Mouse (Mus musculus): ENCODE data around the gene Nos1.

Nos1 gene

GRCm38 (mm10) chr5:117898055-117898806 lies 117.4 kb downstream of the Nos1 start:
- DNase-seq (ENCODE audit: low read depth, low spot score): no peak

- peak; percentile 36 for DNase-seq (ENCODE audit: low read depth, low spot score)
Observed at GRCm38 (mm10) chr5:117899361-117899760, 118.5 kb downstream of the Nos1 start.

- peak; percentile 87 for DNase-seq (ENCODE audit: low read depth, low spot score)
Observed at GRCm38 (mm10) chr5:117900921-117901705, 120.3 kb downstream of the Nos1 start.

GRCm38 (mm10) chr5:117903534-117903933 lies 122.7 kb downstream of the Nos1 start:
- no peak for DNase-seq (ENCODE audit: low read depth, low spot score)

- no peak for DNase-seq (ENCODE audit: low read depth, low spot score)
Observed at GRCm38 (mm10) chr5:117905728-117906127, 124.9 kb downstream of the Nos1 start.

GRCm38 (mm10) chr5:117909524-117909923 lies 128.7 kb downstream of the Nos1 start:
- DNase-seq (ENCODE audit: low read depth, low spot score): no peak

- DNase-seq (ENCODE audit: low read depth, low spot score): peak; percentile 83
Observed at GRCm38 (mm10) chr5:117916349-117916748, 135.5 kb downstream of the Nos1 start.

- no peak for DNase-seq (ENCODE audit: low read depth, low spot score)
Observed at GRCm38 (mm10) chr5:117916906-117917305, 136.1 kb downstream of the Nos1 start.

GRCm38 (mm10) chr5:117921786-117922528 lies 141.1 kb downstream of the Nos1 start:
- DNase-seq (ENCODE audit: low read depth, low spot score): no peak

- no peak for DNase-seq (ENCODE audit: low read depth, low spot score)
Observed at GRCm38 (mm10) chr5:117923688-117924087, 142.9 kb downstream of the Nos1 start.

- no peak for DNase-seq (ENCODE audit: low read depth, low spot score)
Observed at GRCm38 (mm10) chr5:117928553-117928952, 147.7 kb downstream of the Nos1 start.

GRCm38 (mm10) chr5:117932222-117932621 lies 151.4 kb downstream of the Nos1 start:
- DNase-seq (ENCODE audit: low read depth, low spot score): peak; percentile 52

- peak; percentile 94 for DNase-seq (ENCODE audit: low read depth, low spot score)
Observed at GRCm38 (mm10) chr5:117932862-117933261, 152.0 kb downstream of the Nos1 start.

- DNase-seq (ENCODE audit: low read depth, low spot score): peak; percentile 24
Observed at GRCm38 (mm10) chr5:117936346-117936745, 155.5 kb downstream of the Nos1 start.

GRCm38 (mm10) chr5:117937186-117937585 lies 156.4 kb downstream of the Nos1 start:
- peak; percentile 96 for DNase-seq (ENCODE audit: low read depth, low spot score)

GRCm38 (mm10) chr5:117938182-117938581 lies 157.3 kb downstream of the Nos1 start:
- DNase-seq (ENCODE audit: low read depth, low spot score): peak; percentile 40

- DNase-seq (ENCODE audit: low read depth, low spot score): peak; percentile 66
Observed at GRCm38 (mm10) chr5:117939402-117939801, 158.6 kb downstream of the Nos1 start.

- peak; percentile 21 for DNase-seq (ENCODE audit: low read depth, low spot score)
Observed at GRCm38 (mm10) chr5:117941552-117941951, 160.7 kb downstream of the Nos1 start.

GRCm38 (mm10) chr5:117946605-117947004 lies 165.8 kb downstream of the Nos1 start:
- DNase-seq (ENCODE audit: low read depth, low spot score): peak; percentile 71

GRCm38 (mm10) chr5:117949393-117949792 lies 168.6 kb downstream of the Nos1 start:
- no peak for DNase-seq (ENCODE audit: low read depth, low spot score)

- no peak for DNase-seq (ENCODE audit: low read depth, low spot score)
Observed at GRCm38 (mm10) chr5:117953893-117954292, 173.1 kb downstream of the Nos1 start.

GRCm38 (mm10) chr5:117954429-117954828 lies 173.6 kb downstream of the Nos1 start:
- DNase-seq (ENCODE audit: low read depth, low spot score): no peak

All from brain, adult 2 months (tissue).